Mouse (Mus musculus): Measurements from ENCODE around the gene Gpsm1.

The Gpsm1 gene

GRCm38 (mm10) chr2:26338302-26339203, 23.2 kb downstream of the Gpsm1 start:
- no peak for DNase-seq (ENCODE audit: extremely low read depth, insufficient read length, low spot score)

GRCm38 (mm10) chr2:26339204-26339551, 23.9 kb downstream of the Gpsm1 start:
- DNase-seq (ENCODE audit: extremely low read depth, insufficient read length, low spot score) = no peak

GRCm38 (mm10) chr2:26341510-26341981, 26.2 kb downstream of the Gpsm1 start:
- no peak for DNase-seq (ENCODE audit: extremely low read depth, insufficient read length, low spot score)

- no peak for DNase-seq (ENCODE audit: extremely low read depth, insufficient read length, low spot score)
Observed at GRCm38 (mm10) chr2:26342044-26342443, 26.7 kb downstream of the Gpsm1 start.

- DNase-seq (ENCODE audit: extremely low read depth, insufficient read length, low spot score) = no peak
Observed at GRCm38 (mm10) chr2:26342609-26343490, 27.5 kb downstream of the Gpsm1 start.

GRCm38 (mm10) chr2:26348241-26348640, 32.9 kb downstream of the Gpsm1 start:
- DNase-seq (ENCODE audit: extremely low read depth, insufficient read length, low spot score) = no peak

- DNase-seq (ENCODE audit: extremely low read depth, insufficient read length, low spot score) = peak; percentile 88
Observed at GRCm38 (mm10) chr2:26351358-26352290, 36.3 kb downstream of the Gpsm1 start, which contains the start of gene Dnlz. Dnlz (minus strand) TSS chr2:26352110.

- no peak for DNase-seq (ENCODE audit: extremely low read depth, insufficient read length, low spot score)
Observed at GRCm38 (mm10) chr2:26352291-26352910, 37.1 kb downstream of the Gpsm1 start.

GRCm38 (mm10) chr2:26353066-26353980, 38.0 kb downstream of the Gpsm1 start:
- DNase-seq (ENCODE audit: extremely low read depth, insufficient read length, low spot score) = no peak

- no peak for DNase-seq (ENCODE audit: extremely low read depth, insufficient read length, low spot score)
Observed at GRCm38 (mm10) chr2:26354401-26354800, 39.1 kb downstream of the Gpsm1 start.

- DNase-seq (ENCODE audit: extremely low read depth, insufficient read length, low spot score) = no peak
Observed at GRCm38 (mm10) chr2:26356231-26356630, 40.9 kb downstream of the Gpsm1 start.

GRCm38 (mm10) chr2:26356678-26357077, 41.4 kb downstream of the Gpsm1 start:
- DNase-seq (ENCODE audit: extremely low read depth, insufficient read length, low spot score) = no peak

GRCm38 (mm10) chr2:26357484-26357883, 42.2 kb downstream of the Gpsm1 start:
- DNase-seq (ENCODE audit: extremely low read depth, insufficient read length, low spot score) = no peak

GRCm38 (mm10) chr2:26358667-26359320, 43.5 kb downstream of the Gpsm1 start:
- no peak for DNase-seq (ENCODE audit: extremely low read depth, insufficient read length, low spot score)

GRCm38 (mm10) chr2:26359983-26360382, 44.7 kb downstream of the Gpsm1 start:
- DNase-seq (ENCODE audit: extremely low read depth, insufficient read length, low spot score) = no peak

GRCm38 (mm10) chr2:26360772-26361171, 45.5 kb downstream of the Gpsm1 start, which contains the start of gene Card9:
Card9 (minus strand) TSS chr2:26360918.
- no peak for DNase-seq (ENCODE audit: extremely low read depth, insufficient read length, low spot score)

- no peak for DNase-seq (ENCODE audit: extremely low read depth, insufficient read length, low spot score)
Observed at GRCm38 (mm10) chr2:26362991-26363390, 47.7 kb downstream of the Gpsm1 start.

GRCm38 (mm10) chr2:26363481-26363880, 48.2 kb downstream of the Gpsm1 start:
- DNase-seq (ENCODE audit: extremely low read depth, insufficient read length, low spot score) = no peak

All from 3134 (cell line).